Mouse (Mus musculus): ENCODE measurements around the gene Lcor. TPM values are rescaled to one million over a fixed set of nuclear protein-coding genes. Genes with fewer than 3 reads are reported as not detected.

Lcor gene
- 11.9 TPM for polyA plus RNA-seq (2017; shearing (Covaris generic))

DNA sequence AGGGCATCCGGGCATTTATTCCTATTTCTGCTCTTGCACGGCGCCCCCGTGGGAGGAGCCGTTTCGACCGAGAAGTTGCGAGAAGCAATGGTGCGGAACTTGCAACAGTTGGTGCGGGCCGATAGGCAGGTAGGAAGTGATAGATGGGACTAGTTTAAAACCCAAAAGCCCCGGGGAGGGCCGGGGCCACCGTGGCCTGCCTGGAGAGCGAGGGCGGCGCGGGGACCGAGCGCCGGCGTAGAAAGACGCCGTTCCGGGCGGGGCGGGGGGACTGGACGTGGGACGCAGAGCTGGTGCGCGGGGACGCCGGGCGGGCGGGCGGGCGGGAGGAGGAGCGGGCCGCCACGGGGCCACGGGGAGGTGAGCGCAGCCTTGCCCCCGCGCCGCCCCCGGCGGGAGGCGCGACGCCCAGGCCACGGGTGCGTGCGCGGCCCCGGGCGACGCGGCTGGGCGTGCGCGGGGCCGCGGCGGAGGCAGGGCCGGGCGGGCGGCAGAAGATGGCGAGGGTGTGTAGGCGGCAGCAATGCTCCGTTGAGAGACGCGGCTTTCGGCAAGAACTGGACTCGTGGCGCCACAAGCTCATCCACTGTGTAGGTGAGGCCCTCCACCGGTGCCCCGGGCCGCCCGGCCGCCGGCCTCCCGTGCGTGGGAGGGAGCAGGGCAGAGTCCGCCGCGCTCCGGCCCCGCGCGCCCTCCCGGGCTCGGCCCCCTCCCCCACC is at the start of gene Lcor:
Lcor (plus strand) TSS at position 448 of the 719 bp plus-strand sequence.

DNA sequence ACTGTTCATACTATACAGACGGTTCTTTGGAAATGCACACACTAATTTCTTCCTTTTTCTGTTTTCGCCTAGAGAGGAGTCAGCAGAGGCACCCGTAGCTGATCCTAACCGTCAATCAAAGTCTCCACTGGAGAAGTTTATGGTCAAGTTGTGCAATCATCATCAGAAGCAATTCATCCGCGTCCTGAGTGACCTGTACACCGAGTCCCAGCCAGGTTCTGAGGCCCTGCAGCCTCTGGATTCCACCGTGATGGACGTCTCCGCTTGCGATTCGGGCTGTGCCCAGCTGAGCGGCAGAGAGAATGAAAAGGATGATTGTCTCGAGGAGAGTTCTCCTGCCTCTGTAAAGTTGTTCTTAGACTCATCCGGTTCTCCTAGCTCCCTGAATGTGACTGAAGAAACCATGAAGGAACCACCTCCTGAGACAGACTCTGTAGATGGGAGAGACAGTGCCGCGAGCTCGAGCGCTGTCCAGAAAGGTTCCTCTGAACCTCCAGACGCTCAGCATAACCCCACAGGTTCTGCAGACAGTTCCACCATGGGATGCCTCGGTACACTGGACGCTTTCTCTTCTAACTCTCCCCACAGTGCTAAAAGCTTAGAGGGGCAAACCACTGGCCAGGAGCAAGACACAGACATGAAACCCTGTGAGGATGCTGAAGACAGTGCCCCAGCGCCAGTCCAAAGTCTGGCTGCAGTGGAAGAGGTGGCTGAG is 99.4 kb downstream of the Lcor start, which contains the start of gene Gm340:
Gm340 (plus strand) TSS at position 665 of the 715 bp plus-strand sequence.

Other genes with a start within 250 kb of the Lcor start
- 276 TPM for gene Tm9sf3, start 218.6 kb upstream of the Lcor start, polyA plus RNA-seq (2017; shearing (Covaris generic))
- 2.7 TPM for gene Pik3ap1, start 97.5 kb upstream of the Lcor start, polyA plus RNA-seq (2017; shearing (Covaris generic))
- 4.3 TPM for gene Gm340, start 99.7 kb downstream of the Lcor start, polyA plus RNA-seq (2017; shearing (Covaris generic))